Mouse (Mus musculus) kidney, postnatal 14 days (tissue): ENCODE results near the gene Iglon5.

Source experiments
- DNase-seq: peaks from one replicate; pipeline ENCODE4 v3.0.0; 2022; ENCODE audit warnings: mixed read lengths

Gene Iglon5

GRCm38 (mm10) chr7:43464864-43465343 is 25.0 kb downstream of the Iglon5 start:
- peak; percentile 27 for DNase-seq

- DNase-seq = no peak
Observed at GRCm38 (mm10) chr7:43463976-43464375, 25.9 kb downstream of the Iglon5 start.

- no peak for DNase-seq
Observed at GRCm38 (mm10) chr7:43462851-43463250, 27.0 kb downstream of the Iglon5 start, which contains the start of gene Vsig10l. Gene Vsig10l, plus strand, starts transcription at chr7:43463151.

- no peak for DNase-seq
Observed at GRCm38 (mm10) chr7:43454371-43454770, 35.5 kb downstream of the Iglon5 start.

GRCm38 (mm10) chr7:43453599-43454355 is 36.1 kb downstream of the Iglon5 start:
- peak; percentile 73 for DNase-seq

GRCm38 (mm10) chr7:43452609-43453008 is 37.3 kb downstream of the Iglon5 start:
- no peak for DNase-seq

- DNase-seq = no peak
Observed at GRCm38 (mm10) chr7:43451726-43452125, 38.1 kb downstream of the Iglon5 start.

- no peak for DNase-seq
Observed at GRCm38 (mm10) chr7:43449811-43450210, 40.1 kb downstream of the Iglon5 start.

- DNase-seq = peak; percentile 55
Observed at GRCm38 (mm10) chr7:43448246-43448645, 41.6 kb downstream of the Iglon5 start.

GRCm38 (mm10) chr7:43447801-43448200 is 42.1 kb downstream of the Iglon5 start:
- peak; percentile 71 for DNase-seq

- DNase-seq = peak; percentile 98
Observed at GRCm38 (mm10) chr7:43443917-43444293, 46.0 kb downstream of the Iglon5 start, which contains the start of the genes Etfb and Gm45233. Gene Etfb, plus strand, starts transcription at chr7:43444083. Gene Gm45233, plus strand, starts transcription at chr7:43444128.

GRCm38 (mm10) chr7:43443126-43443916 is 46.6 kb downstream of the Iglon5 start:
- DNase-seq = peak; percentile 91

GRCm38 (mm10) chr7:43442684-43443083 is 47.2 kb downstream of the Iglon5 start:
- no peak for DNase-seq

GRCm38 (mm10) chr7:43441071-43441470 is 48.8 kb downstream of the Iglon5 start:
- DNase-seq = peak; percentile 28

- DNase-seq = no peak
Observed at GRCm38 (mm10) chr7:43440482-43440881, 49.4 kb downstream of the Iglon5 start, which contains the start of gene Cldnd2. Gene Cldnd2, plus strand, starts transcription at chr7:43440782.

GRCm38 (mm10) chr7:43438611-43439010 is 51.3 kb downstream of the Iglon5 start:
- no peak for DNase-seq

GRCm38 (mm10) chr7:43436341-43437255 is 53.3 kb downstream of the Iglon5 start, which contains the start of gene Nkg7:
Gene Nkg7, plus strand, starts transcription at chr7:43437073.
- DNase-seq = no peak

GRCm38 (mm10) chr7:43434676-43435075 is 55.2 kb downstream of the Iglon5 start:
- DNase-seq = no peak

GRCm38 (mm10) chr7:43432891-43433290 is 57.0 kb downstream of the Iglon5 start:
- DNase-seq = no peak

- DNase-seq = no peak
Observed at GRCm38 (mm10) chr7:43429500-43429899, 60.4 kb downstream of the Iglon5 start.

- no peak for DNase-seq
Observed at GRCm38 (mm10) chr7:43427406-43427805, 62.5 kb downstream of the Iglon5 start, which contains the start of gene Lim2. Gene Lim2, plus strand, starts transcription at chr7:43427670.

- DNase-seq = no peak
Observed at GRCm38 (mm10) chr7:43423991-43424625, 65.8 kb downstream of the Iglon5 start.
